ENCODE assay signal across 11 mouse cellular contexts in genomic region chr6:118605974-118606373, GRCm38 (mm10). TPM values are rescaled to one million over a fixed set of nuclear protein-coding genes. Genes with fewer than 3 reads are reported as not detected.
DNase-seq lines count a peak whose midpoint lies in the region; ATAC-seq and TF ChIP-seq lines count a peak whose summit lies in the region.
"Had no signal": no experiment of that assay in that cellular context is flagged by ENCODE, and none has a peak within 500 bp of the region (broad histone marks: within the 10 kb centered on the region; RNA-seq: fewer than 3 reads in every experiment).

No protein-coding gene starts in this region.

- H3K36me3 ChIP-seq in lung, embryonic 14.5 days (ENCODE audit: insufficient read depth): peaks cover 11% of the 10 kb centered on the region; the same call in 1 of the 2 replicates
- no peaks in the 10 kb centered on the region for H3K36me3 ChIP-seq in ES-E14 (ENCODE audit: control insufficient read depth, insufficient read depth, low read length, poor library complexity, severe bottlenecking)

- intact Hi-C loops in gastrocnemius, adult 2 months (cut with DNase I): no loop called here

- H3K4me2 ChIP-seq in lung, embryonic 14.5 days: no peak overlapping the region

- no peak for ATAC-seq in lung, embryonic 14.5 days (ENCODE audit: insufficient read depth)
- ATAC-seq: CD4-positive, CD25-positive, alpha-beta regulatory T cell, adult 4 months had no signal

- no peak overlapping the region for H3K27ac ChIP-seq in gastrocnemius, adult 2 months
- no peak overlapping the region for H3K27ac ChIP-seq in lung, embryonic 14.5 days (ENCODE audit: low read depth)
- H3K27ac ChIP-seq in ES-E14 (ENCODE audit: insufficient read depth, low read depth, low read length, poor library complexity, severe bottlenecking): no peak overlapping the region

- WGBS in lung, embryonic 14.5 days: 67% methylated on average over 7 of the region's 7 CpGs

- no peak for DNase-seq in gastrocnemius, adult 2 months
- no peak for DNase-seq in gastrocnemius, postnatal 25 days
- DNase-seq in lung, embryonic 14.5 days: no peak
- DNase-seq in lung, postnatal 4 days: no peak
- peak; percentile 25 for DNase-seq in ES-E14 (ENCODE audit: low read depth, low spot score)
- peak; percentile 42 to 45 for DNase-seq in cerebellum, postnatal 10 days
- no peak for DNase-seq in right cerebral cortex, postnatal 14 days
- no peak for DNase-seq in heart, adult 8-10 months (ENCODE audit: low spot score)
- DNase-seq: adrenal gland, postnatal 10 days; kidney, postnatal 14 days had no signal

- H3K9me3 ChIP-seq in lung, embryonic 14.5 days (ENCODE audit: low read depth, low read length): no peaks in the 10 kb centered on the region
- H3K9me3 ChIP-seq in ES-E14 (ENCODE audit: control insufficient read depth, insufficient read depth, low read depth, low read length): no peaks in the 10 kb centered on the region

- H3K9ac ChIP-seq in lung, embryonic 14.5 days: no peak overlapping the region
- H3K9ac ChIP-seq in ES-E14 (ENCODE audit: insufficient read depth, low read depth, low read length, poor library complexity, severe bottlenecking): no peak overlapping the region

- no peaks in the 10 kb centered on the region for H3K27me3 ChIP-seq in lung, embryonic 14.5 days (ENCODE audit: insufficient read depth, low read length)

- TF ChIP-seq CTCF in gastrocnemius, adult 2 months (IDR thresholded peaks at IDR 0.05): peak; percentile 22; the same call in 1 of the 2 replicates
- peak; percentile 34 for TF ChIP-seq CTCF in lung, embryonic 14.5 days (IDR thresholded peaks at IDR 0.05; ENCODE audit: low read depth)

- no peaks in the 10 kb centered on the region for H3K4me1 ChIP-seq in lung, embryonic 14.5 days (ENCODE audit: insufficient read depth)
- H3K4me1 ChIP-seq in ES-E14 (ENCODE audit: control insufficient read depth in 2 of 2, insufficient read depth in 2 of 2, low read length in 2 of 2, poor library complexity in 1 of 2): no peaks in the 10 kb centered on the region

- in situ Hi-C loops in ES-E14 (cut with MboI; ENCODE audit: low sequenced_read_pairs in 2 of 2, unreplicated experiment in 2 of 2): no loop called here

- no peak overlapping the region for H3K4me3 ChIP-seq in gastrocnemius, adult 2 months
- H3K4me3 ChIP-seq in lung, embryonic 14.5 days (ENCODE audit: low read depth, low read length): no peak overlapping the region
- H3K4me3 ChIP-seq in ES-E14 (ENCODE audit: insufficient read depth in 1 of 2, low read depth in 1 of 2, low read length in 2 of 2, poor library complexity in 1 of 2, severe bottlenecking in 1 of 2): no peak overlapping the region

TF ChIP-seq in ES-E14, 5 proteins besides CTCF, POLR2A, EP300 and RAD21:
- TF ChIP-seq HCFC1 (IDR thresholded peaks at IDR 0.05; ENCODE audit: borderline replicate concordance, insufficient read depth, low read length) (no peak), CHD2 (IDR thresholded peaks at IDR 0.05; ENCODE audit: low read depth, low read length) (no peak), ZNF384 (IDR thresholded peaks at IDR 0.05; ENCODE audit: low read depth, low read length) (no peak), ZC3H11A (IDR thresholded peaks at IDR 0.05; ENCODE audit: borderline replicate concordance, low read depth, low read length) (no peak), MAFK (IDR thresholded peaks at IDR 0.05; ENCODE audit: insufficient read depth, low read depth, low read length) (no peak)

RNA-seq across cellular contexts. Expression of gene Ankrd26, which starts 43.9 kb away (rescaled TPM):
- total RNA-seq in gastrocnemius, adult 2 months (2021): 1 to 10 TPM; 2.0 to 3.6 TPM
- 1 to 10 TPM; 1.8 to 2.7 TPM for total RNA-seq in gastrocnemius, postnatal 25 days (2021)
- 17.6 and 18.0 TPM in 2 replicates for polyA plus RNA-seq in lung, embryonic 14.5 days (2014; fragmentation: Nextera tagmentation; extraction: Ambion mirVana)
- total RNA-seq in ES-E14 (2012; rRNA removed): 14.1 and 15.4 TPM in 2 replicates
- 1 to 10 TPM; 1.6 to 3.5 (median 2.4) TPM for total RNA-seq in heart, adult 8-10 months (2022)

Comparison
In these comparisons a context has a peak if more than half of its experiments do, and no peak if none do; other contexts are left out.
1. DNase-seq: peak in ES-E14 (single experiment) and cerebellum, postnatal 10 days (2 of 2); none in gastrocnemius, adult 2 months (single experiment), gastrocnemius, postnatal 25 days (single experiment), lung, embryonic 14.5 days (single experiment), lung, postnatal 4 days (0 of 2), right cerebral cortex, postnatal 14 days (single experiment) and heart, adult 8-10 months (single experiment).